Mouse (Mus musculus): ENCODE data around the gene Calm5.
"Not testable (repeated sequence)": the region's sequence is repeated elsewhere in the genome, so short reads cannot be mapped to it uniquely, and the experiment has no call there.

Gene Calm5

DNA sequence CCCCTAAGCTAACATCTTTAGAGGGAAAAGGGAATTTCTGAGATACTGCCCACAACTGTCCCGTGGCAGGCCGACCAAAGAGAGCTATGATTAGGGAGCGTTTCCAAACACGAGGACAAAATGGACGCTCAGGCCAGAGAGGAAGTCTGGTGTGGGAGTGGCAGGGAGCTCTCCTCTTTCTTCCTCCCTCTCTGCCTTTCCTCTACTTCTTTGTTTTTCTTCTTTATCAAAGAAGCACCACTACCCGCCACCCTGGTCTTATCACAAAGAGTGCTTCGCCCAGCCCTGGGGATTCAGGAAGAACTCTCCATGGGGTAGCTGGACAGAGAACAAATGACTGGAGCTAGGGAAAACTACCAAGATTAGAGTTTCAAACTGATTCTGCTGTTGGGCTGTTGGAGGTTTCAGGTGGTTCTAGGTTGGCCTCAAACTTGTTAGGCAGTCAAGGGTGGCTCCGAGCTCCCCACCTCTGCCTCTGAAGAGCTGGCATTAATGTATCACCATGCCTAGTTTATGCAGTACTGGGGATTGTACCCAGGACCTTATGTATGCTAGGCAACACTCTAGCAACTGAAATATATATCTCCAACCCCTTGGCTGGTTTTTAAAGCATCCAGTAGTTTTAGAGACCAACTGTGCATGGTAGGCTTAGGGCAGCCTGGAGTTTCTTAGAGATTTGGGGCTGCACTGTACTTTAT, 12.5 kb downstream of the Calm5 start:
- no peak for DNase-seq (ENCODE audit: low read depth)

DNA sequence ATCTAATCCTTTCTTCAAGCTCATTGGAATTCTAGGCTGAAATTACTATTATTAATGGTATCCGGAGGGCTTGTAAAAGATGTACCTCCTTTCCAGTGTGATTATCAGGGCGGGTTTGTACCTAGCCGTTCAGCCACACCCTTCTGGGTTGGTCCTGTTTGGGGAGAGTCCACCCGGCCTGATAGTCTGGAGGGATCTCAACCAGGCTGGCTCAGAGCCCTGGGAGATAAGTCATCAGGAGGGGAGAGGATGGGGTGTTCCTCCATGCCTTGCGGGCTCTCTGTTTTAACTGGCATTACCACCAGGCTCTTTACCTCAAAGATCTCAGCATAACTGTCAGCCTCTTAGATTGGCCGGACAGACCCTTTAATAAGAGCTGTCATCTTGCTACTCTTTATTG, 13.2 kb downstream of the Calm5 start:
- no peak for DNase-seq (ENCODE audit: low read depth)

GRCm38 (mm10) chr13:3869901-3870300, 15.9 kb downstream of the Calm5 start:
- no peak for DNase-seq (ENCODE audit: low read depth)

GRCm38 (mm10) chr13:3872832-3873231, 18.9 kb downstream of the Calm5 start:
- no peak for DNase-seq (ENCODE audit: low read depth)

DNA sequence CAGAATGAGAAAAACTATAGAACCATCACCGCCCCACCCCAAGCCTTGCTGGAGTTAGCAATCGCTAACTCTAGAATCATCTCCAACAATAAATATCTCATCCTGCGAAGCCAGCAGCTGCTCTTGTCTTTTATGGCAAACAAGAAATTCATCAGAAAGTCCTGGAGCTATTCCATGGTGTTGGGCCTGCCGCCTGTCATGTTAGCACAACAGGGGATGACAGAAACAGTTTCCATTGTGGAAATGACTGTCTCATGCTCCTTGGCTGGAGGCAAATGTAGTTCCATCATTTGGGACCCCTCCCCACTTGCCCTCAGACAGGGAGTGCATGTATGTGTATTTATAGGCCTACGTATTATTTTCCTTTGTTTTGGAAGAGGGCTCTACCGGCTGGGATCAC, 22.5 kb downstream of the Calm5 start:
- DNase-seq (ENCODE audit: low read depth), result no peak

- DNase-seq (ENCODE audit: low read depth), result no peak
These were observed 23.2 kb downstream of the Calm5 start for GRCm38 (mm10) chr13:3877185-3877584.

DNA sequence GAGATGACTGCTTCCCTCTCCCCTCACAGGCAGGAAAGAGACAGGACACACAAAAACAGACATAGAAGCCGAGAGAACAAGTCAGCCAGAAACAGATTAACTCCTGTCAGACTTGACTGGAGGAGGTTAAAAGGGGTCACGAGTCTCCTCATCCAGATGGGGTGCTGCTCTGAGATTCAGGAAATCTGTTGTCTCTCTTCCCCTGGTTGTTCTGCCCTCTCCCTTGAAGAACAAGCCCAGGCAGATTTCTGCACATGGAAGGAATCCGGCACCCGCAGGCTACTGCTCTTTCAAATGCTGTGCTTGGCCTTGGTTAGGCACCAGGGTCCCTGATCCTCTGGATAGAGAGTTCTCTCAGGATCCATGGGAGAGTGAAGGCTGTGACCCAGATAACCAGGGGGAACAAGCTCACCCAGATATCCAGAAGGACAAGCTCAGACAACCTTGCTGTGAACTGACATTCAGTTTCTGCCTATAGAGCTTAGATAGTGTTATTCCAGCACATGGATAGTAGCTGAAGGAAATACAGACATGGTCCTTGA, 23.8 kb downstream of the Calm5 start:
- no peak for DNase-seq (ENCODE audit: low read depth)

GRCm38 (mm10) chr13:3886663-3887062, 32.7 kb downstream of the Calm5 start:
- DNase-seq (ENCODE audit: low read depth), result peak; percentile 51

DNA sequence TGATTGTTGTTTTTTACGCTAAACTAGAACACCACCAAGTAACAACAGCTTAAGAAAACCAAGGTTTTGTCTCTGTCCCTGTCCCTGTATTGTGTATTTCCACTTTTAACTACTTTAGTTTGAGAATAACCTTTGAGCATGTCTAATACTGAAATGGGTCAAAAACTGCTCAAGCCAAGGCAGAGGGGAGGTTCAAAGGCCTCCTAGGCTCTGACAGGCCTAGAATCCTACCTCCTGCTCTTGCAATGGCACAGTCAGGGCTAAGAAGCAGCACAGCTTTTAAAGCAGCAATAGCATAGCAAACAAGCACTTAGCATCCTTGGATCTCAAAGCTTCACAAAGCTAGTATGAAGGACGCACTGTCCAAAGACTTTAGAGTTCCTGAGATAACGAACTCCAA, 35.1 kb downstream of the Calm5 start:
- DNase-seq (ENCODE audit: low read depth), result no peak

DNA sequence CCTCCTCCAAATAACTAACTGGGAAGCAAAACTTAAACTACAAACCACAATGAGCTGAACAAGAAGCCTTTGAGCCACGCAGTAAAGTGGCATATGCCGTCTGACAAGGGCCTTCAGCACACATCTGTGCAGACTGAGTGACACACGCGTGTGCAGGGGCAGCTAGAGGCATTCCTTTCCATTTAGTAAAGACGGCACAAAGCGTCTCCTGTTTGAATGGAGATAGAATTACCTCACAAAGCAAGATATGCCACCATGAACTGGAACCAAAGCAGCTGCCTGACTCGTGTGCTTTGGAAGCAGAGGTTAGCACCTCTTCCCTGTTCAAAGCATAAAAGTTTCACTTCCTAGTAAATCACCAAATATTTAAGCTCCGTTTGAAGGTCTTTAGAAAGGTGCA, 36.1 kb downstream of the Calm5 start:
- DNase-seq (ENCODE audit: low read depth), result no peak

DNA sequence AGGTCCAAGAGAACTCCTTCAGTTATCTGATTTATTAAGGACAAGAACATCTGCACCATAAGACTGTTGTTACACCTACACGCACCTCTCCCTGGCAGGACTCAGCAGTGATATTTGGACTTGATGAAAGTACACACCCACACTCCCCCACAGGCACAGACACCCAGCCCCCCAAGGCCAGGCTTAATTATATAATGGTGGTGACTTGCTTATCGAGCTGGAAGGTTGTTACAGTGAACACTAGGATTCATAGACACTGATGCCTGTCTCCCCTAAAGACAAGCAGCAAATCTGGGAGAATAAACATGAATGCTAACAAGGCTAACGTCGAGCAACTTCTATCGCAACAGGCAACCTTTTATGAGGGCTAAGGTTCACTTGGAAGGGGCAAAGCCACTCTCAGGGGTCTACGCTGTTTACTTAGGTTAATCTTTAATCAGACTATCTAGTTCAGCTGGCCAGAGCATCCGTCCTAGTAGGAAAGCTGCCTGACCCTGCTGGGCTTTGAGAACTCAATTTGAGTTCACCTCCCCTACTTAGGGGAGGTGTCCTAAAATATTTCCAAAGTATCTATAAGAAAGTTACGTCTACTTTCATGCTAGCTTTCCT, 37.6 kb downstream of the Calm5 start:
- no peak for DNase-seq (ENCODE audit: low read depth)

DNA sequence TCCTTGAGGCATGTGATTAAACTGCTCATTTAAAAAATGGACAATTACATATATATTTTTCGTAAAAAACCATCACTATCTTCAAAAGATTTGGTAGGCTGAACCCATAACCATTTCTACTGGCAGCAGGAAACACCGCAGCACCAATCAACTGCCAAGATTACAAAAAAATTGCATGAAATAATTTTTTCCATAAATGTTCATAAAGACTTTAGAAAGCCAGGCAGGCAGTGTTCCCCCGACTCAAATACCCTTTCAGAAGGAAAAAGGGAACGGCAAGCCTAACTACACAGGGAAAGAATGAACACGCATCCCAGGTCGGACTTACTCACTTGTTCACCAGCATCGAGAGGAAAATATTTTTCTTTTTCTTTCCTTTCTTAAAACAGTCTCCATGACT, 38.6 kb downstream of the Calm5 start:
- DNase-seq (ENCODE audit: low read depth), result peak; percentile 48

- DNase-seq (ENCODE audit: low read depth), result peak; percentile 92
These were observed 39.3 kb downstream of the Calm5 start for GRCm38 (mm10) chr13:3893126-3893734.

DNA sequence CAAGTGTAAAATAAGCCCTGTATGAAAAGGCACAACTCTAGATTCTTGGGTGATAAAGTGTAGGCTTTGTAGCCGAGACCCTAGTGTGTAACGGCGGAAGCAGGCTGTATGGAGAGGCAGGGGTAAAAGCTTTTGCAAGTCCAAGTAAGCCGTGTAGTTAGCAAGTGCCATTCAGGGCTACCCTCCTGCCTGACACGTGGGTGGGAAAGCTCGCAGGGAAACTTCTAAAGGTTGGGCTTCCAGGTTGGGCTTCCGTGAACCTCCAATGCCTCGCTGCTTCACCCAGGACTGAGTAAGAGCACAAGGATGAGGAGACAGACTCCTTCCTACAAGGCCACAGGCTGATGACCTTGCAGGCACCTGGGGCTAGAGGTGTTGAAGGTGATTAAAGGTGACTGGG, 40.6 kb downstream of the Calm5 start:
- no peak for DNase-seq (ENCODE audit: low read depth)

GRCm38 (mm10) chr13:3895397-3895980, 41.5 kb downstream of the Calm5 start:
- no peak for DNase-seq (ENCODE audit: low read depth)

- no peak for DNase-seq (ENCODE audit: low read depth)
These were observed 42.1 kb downstream of the Calm5 start for GRCm38 (mm10) chr13:3896032-3896431.

GRCm38 (mm10) chr13:3896913-3897312, 42.9 kb downstream of the Calm5 start:
- DNase-seq (ENCODE audit: low read depth), result peak; percentile 79

GRCm38 (mm10) chr13:3898202-3898601, 44.2 kb downstream of the Calm5 start:
- not testable (repeated sequence) for DNase-seq (ENCODE audit: low read depth)

GRCm38 (mm10) chr13:3899301-3899700, 45.3 kb downstream of the Calm5 start:
- no peak for DNase-seq (ENCODE audit: low read depth)
